Mouse (Mus musculus) spleen, embryonic (tissue): ENCODE results near the gene Zfp750.

Source experiments
- CTCF ChIA-PET: fragments of 350-600 bp; sonication (Branson Sonifier 250); formaldehyde crosslinking; loops from one replicate; lab custom pipeline; 2022; lab: Charles Lee

Zfp750 gene

DNA sequence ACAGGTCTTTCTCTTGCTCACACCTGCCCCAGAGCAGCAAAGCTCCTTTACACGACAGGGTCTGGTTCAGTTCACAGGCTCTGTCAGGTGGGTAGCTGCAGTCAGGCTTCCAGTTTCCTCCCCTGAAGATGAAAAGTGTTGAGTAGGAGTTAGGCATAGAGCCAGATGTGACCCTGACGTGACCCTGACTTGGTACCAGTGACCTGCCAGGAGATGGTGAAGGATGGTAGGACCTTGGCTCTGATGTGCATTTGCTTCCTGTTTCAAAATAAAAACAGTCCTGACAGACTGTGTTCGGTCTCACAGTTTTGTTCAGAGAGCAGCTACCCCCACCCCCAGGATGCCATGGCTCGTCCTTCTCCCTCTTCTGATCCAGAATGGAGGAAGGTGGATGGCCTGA, 23.3 kb upstream of the Zfp750 start:
- CTCF ChIA-PET: no interaction called here

DNA sequence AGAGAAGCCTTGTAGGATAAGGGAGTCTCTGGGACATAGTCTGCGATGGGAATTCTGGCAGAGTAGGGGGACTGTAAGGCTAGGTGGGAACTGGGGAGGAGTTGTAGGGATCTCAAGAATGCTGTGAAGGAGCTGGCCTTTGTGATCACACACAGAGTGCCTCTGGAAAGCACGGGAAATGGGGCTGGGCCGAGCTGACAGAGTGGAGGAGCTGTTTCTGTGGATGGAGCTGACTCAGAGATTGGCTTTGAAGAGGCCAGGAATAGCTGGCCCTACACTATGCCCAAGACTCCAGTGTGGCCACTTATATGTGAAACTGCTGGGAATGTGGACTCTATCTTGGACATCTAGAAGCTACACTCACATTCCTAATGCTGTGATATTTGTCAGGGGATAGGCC, 17.4 kb upstream of the Zfp750 start:
- CTCF ChIA-PET: no interaction called here

DNA sequence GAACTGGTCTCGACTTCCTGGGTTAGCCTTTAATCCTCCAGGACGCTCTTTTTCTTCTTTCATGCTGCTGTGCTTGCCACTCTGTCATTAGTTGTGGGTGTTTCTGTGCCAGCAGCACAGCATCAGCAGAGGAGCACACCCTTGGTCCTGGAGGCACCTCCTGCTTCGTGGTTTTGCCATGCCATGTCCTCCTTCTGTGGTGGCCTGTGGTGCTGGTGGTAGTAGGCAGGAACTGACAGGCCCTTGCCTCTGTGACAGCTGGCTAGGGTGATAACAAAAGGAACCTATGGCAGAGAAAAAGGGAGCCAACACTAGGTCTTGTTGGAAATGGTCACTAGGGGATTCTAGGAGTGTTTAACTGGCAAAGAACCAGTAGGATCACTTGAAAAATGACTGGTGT, 10.6 kb upstream of the Zfp750 start:
- CTCF ChIA-PET: no interaction called here

DNA sequence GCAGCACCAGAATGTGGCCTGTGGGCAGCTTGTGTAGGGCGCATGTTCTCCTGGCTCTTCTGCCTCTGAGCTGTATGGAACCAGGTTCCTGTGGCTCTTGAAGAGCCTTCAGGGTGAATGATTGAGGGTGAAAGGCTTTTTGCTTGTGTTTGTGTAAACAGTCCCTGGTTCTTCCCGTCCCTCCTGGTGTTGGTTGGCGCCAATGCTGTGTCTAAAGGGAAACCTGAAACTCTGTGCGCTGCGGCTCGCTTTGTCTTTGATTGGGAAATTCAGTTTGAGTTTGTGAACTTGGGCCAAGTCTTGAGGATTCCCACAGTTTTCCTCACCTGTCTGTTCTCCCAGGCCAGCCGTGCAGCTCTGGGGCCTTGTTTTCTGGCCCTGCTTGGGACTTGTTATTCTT, 5.1 kb upstream of the Zfp750 start:
- CTCF ChIA-PET: no interaction called here

DNA sequence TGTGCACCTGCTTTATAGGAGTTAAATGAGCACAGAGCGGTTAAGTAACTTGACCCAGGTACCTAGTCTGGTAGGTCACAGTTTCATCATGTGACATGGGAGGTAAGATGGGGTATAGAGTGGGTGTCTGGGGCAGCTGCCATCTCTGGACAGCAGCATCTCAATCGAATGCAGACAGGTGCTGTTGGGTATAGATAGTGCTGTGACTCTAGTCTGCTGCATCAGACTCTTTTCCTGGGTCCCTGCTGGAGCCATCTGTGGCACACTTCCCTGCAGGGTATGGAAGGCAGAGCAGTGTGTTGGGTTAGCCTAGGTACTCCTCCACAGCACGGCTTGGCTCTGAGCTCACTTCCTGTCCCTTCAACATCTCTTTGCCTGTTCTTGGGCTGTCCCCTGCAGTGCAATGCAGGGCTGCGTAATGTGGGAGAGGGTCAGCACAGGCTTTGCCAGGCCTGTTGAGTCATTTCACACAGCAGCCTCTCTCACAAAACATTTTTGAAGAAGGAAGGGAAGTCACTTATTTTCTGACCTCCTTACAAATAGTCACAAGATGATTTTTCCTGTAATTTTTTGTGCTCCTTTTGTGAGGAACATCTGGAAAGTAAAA, 3.1 kb upstream of the Zfp750 start:
- CTCF ChIA-PET: no interaction called here

DNA sequence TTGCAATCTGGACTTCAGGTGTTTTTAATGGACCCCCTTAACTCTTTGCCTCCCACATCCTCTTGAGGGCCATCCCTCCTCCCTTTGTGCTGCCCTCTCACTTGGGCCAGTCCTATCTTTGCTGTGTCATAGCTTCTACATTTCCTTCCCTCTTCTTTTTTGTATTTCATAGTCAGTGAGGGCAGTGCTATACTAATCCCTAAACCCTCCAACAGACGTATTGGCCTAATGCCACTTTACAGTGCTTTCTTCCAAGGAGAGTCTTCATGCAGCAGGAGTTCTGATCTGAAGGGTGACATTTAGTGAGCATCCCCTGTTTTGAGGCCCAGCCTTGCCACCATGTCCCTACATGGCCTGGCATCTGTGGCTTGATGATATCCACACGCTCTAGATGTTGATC, 1.6 kb upstream of the Zfp750 start:
- CTCF ChIA-PET: no interaction called here

DNA sequence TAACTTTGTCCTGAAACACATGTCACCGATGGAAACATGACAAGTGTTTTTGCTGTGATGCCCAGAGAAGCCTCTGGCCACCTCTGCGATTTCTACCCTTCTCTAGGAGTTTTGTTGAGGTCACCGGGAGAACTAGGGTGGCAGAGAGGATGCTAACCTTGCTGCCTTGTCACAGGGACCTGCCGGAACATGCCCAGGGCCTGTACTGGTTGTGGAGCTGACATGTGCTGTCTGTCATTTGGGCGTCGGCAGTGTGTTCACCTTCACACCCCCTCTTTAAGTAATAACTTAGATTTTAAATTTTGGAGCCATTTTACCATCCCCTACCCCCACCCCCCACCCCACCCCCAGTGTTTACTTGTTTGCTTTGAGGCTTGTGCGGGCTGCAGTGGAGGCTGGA, 570 bp upstream of the Zfp750 start:
- CTCF ChIA-PET: no interaction called here

DNA sequence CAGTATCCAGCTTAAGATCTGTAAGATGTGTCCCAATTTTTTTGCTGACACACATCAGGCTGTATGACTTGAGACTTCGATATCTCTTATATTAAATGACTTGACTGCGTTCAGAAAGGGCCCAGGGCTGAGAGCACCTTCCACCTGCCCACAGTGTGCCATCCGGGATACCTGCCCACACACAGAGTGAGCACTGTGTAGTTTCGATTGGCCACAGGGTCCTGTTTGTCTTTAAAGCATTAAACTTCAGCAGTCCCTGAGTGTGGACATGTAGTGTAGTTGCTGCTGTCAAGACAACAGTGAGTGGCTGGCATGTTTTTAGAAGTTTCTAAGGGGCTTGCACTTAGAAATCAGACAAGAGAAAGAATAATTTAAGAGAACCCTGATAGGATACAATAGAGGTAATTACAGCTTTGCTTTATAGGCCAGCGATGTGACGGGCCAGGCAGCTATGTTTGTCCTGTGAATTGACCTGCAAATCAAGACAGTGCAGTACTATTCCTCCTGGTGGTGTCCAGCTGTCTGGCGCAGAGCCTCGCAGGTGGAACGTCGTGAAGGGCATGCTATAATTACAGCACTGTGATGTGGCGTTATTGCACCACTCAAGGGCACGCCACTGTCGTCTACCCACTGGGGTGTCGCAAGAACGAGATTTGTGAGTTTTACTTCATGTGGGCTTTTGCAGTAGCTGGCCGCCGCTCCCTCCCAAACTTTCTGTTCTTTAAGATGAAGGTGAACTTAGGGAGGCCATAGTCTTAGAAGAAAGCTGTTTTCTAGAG, 1.3 kb downstream of the Zfp750 start:
- CTCF ChIA-PET: no interaction called here

DNA sequence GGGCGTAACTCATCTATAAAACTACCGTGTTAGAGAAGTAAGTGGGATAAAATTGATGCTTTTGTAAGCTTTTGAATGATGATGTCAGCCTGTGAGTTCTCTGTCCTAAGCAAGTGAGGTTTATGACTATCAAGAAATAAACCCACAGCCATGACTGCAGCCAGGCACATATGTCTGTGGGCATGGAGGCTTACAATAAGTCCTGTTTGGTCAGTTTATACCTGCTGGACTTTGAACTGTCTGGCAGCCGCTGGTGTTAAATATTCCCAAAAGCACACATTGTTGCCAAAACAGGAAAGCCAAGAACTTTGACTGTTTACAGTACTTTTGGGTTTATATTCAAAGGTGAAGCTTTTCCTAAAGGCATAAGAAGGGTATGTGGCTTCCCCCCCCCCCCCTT, 2.2 kb downstream of the Zfp750 start:
- CTCF ChIA-PET: no interaction called here

DNA sequence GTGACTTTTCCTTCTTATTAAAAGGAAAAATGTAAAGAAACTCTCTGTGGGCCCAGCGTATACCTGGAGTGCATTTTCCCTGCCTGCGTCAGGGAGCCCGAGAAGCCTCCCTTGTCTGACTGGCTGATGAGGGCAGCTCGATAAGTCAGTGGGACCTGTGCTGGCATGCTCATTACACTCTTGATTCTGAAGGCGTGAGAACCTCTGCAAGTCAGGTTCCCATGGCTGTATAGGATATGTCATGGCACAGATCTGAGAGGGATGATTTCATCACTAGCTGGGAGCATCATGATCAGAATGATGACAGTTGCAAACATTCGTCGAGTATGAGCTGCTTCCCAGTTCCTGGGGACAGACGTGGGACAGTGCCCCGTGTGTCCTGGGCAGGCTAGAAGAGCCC, 3.1 kb downstream of the Zfp750 start:
- CTCF ChIA-PET: no interaction called here

DNA sequence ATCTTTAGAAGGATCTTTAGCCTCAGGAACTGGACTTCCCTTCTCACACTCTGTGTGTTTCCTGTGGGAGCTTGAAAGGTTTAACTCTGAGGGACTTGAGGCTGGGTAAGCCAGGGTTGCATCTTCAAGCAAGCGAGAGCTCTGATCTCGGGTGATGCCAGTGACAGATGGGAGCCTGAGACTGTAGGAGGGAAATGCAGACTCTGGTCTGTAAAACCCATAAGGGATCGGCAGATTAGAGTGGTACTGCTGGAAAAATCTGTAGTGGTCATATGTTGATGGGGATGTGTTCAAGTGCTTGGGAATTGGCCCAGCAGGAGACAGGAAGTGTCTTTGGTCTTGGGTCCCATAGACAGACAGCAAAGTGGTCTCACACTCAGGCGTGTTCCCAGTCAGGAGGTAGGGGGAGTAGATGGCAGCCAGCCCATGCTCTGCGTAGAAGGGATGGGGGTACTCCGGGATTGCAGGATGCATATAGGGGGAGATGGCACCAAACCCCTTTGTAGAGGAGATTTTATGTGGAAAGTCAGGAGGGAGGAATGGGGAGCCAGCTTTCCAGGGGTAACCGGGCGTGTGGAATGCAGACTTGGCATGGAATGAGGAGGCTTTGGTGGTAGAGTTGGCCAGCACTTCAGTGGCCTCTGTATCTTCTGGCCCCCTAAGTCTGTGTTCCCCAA, 6.1 kb downstream of the Zfp750 start:
- CTCF ChIA-PET: no interaction called here

DNA sequence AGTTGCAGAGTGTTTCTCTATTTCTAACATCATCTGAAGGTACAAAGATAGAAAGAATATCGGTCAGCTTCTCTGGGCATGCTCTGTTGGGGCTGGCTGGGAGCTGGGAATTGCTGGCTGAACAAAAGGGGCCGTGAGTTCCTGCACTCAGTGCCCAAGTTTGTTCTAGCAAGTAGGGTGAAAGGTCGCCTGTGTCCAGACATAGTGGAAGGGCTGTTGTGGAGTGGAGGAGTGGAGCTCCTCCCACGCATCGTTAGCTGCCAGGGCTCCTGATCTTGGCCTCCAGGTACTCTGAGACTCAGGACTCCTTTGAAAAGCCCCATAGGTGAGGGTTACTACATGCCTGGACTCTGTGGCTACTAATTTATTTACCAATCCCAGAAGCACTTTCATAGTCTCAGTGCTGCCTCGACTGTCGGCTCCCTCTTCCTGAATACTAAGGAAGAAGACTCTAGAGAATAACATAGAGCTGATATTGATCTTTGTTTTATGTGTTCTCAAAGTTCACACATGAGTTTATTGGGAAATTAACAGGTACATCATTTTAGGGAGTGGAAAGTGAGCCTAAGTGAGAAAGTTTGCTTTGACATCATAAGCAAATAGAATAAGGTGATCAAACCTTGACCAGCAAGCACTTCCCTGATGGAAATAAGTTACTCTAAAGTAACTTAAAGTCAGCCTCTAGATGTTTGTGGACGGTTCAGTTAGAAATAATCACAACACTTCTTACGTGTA, 8.5 kb downstream of the Zfp750 start:
- CTCF ChIA-PET: no interaction called here

DNA sequence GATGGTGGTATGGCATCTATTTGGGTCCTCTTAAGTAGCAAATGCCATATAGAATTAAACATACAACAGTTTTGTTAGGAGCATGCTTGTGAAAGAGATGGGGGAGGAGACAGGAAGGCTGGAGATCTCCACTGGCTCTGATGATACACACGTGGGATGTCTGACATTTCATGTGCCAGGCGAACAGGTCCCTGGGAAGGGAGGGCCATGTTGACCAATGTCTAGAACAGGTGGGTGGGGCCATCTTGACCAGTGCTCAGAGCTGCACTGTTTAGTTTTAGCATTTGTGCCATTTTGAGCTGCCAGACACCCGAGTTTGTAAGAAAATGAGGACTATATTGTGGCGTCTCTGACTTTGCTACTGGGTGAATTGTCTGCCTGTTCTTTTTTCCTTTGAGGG, 10.7 kb downstream of the Zfp750 start:
- CTCF ChIA-PET: no interaction called here

DNA sequence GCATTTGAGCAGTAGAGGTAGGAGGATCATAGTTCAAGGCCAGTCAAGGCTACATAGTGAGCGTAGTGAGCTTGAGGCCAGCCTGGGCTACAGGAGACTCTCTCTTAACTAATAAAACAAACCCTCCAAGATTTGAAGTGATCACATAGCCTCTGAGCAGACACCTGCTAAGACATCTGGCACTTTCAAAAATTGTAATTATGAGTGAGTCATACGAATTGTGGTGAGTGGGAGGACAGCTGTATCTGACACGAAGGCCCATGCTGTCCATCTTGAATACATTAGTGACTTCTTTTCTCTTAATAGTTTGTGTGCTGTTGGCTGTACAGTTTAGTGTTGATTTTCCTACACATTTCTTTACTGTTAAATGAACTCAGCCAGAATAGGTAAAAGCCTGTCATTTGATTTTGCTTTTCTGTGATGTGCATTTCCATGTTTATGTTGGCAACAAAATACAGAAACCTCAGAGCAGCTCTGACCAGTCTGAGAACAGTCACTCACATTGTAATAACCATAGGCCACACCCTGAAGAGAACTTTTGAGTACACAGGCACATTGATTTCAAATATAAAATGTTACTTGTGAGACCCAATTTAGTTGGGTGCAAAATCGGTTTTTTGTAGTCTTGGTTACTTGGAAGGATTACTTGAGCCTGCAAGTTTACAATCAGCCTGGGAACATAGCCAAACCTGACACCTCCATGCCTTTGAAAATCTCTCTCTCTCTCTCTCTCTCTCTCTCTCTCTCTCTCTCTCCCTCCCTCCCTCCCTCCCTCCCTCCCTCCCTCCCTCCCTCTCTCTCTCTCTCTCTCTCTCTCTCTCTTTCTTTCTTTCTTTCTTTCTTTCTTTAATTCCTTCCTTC, 16.9 kb downstream of the Zfp750 start:
- CTCF ChIA-PET: no interaction called here

DNA sequence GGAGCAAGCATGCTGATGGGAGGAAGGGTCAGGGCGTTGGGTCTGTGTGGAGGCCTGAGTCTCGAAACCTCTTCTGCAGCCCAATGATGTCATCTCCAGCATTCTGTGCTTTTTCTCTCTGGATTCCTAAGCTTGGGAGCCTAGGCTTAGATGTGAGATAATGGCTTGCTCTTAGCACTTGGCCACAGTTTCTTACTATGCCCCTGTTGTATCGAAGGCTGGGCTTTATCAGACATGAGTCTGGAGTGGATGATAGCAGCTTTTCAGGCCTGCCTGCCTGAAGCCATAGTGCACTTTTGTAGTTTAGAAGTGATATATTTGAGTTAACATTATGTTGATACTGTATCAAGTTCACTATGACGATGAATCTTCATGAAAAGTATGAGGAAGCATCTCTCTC, 17.6 kb downstream of the Zfp750 start:
- CTCF ChIA-PET: no interaction called here

DNA sequence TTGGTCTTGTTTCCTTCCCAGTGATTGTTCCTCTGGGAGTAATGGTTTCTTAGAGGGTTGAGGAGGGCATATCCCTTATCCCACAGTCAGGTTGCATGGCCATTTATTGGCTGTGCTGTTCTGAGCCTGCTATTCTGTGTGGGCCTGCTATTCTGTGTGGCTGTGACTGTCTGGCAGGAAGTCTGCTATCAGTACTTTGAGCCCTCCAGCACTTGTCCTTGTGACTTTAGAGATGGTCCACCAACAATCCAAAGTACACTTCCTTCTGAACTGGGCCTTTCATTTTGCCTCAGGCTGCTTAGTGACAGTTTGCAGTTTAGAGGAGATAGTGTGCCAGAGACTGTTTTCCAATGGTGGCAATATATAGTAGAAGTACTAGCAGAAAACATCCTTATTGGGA, 18.5 kb downstream of the Zfp750 start:
- CTCF ChIA-PET: no interaction called here

DNA sequence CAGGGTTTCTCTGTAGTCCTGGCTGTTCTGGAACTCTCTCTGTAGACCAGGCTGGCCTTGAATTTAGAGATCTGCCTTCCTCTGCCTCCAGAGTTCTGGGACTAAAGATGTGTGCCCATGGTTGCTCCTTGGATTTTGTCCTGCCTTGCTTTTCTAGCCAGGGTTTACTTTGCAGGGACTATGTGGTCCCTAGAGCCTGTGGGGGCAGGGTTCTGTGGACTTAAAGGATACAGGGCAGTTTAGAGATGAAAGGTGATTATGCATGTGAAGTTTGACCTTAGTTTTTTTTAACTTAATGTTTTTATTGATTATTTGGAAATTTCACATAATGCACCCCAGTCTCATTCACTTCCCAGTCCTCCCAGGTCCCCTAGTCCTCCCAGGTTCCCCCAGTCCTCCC, 28.5 kb downstream of the Zfp750 start:
- CTCF ChIA-PET: no interaction called here

DNA sequence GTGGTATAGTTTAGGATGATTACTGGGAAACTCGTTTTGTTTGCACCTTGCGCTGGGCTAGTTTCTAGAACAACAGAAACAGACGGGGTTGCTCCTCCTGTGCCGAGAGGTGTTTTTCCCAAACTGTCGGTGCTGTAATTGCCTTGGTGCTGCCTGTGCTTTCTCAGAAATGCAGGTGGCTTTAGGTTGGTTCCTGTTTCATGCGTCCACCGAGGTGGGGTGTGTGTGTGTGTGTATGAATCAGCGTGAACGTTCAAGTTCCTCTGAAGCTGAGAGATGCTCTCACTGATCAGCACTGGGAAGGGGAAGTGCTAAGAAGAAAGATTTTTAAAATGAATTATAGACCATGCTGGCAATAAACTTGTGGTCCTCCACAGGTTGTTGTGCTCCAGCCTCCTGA, 33.3 kb downstream of the Zfp750 start:
- CTCF ChIA-PET: no interaction called here

DNA sequence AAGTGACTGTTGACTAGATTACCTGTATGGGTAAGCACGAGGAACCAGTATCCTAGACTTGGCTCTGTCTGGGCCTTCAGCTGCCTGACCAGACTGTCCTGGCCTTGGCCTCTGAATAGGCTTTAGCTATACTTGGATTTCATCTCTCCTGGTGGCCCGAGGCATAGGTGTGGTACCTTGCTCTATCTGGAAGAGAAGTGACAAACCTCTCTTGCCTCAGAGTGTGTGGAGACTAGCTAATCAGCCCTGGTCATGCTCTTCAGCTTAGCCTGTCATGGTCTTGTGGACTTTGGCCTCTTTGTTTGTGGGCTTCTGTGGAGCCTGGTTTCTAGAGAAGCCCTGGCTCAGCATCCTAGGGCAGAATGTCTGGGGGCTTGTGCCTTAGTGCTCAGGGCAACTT, 38.0 kb downstream of the Zfp750 start:
- CTCF ChIA-PET: no interaction called here

DNA sequence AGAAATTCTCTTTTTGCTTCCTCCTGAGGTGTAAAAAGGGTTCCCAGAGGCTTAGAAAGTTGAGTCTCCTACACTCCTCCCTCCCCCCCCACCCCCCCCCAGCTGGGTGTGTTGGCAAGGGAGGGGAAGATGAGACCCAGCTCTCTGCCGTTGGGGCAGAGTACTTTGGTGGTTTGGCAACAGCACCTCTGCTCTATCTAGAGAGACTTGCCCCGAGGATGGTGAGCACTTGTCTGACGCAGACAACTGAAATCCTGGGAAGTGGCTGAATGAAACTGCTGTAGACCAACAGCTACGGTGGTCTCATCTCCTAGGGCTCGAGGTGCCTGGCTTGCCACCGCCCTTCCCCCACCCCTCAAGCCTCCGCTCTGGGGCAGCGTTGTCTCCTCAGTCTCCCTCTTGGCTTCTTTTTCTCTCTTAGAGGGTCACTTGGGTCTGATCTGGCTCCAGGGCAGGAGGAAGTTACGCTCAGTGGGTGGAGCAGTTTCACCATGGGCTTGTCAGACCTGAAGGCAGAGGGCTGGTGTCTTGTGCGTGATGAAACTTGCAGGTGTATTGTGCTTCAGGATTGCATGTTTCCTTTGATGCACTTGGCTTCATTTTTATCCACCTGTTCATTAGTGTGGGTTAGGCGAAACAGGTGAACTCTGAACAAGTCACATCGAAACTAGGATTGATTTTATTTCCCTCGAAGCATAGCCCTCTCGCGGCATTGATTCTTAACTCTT, 39.5 kb downstream of the Zfp750 start:
- CTCF ChIA-PET: no interaction called here
